21 mouse cellular contexts compared by ENCODE assay signal in genomic region chr3:58990556-58990955, GRCm38 (mm10). TPM values are rescaled to one million over a fixed set of nuclear protein-coding genes. Genes with fewer than 3 reads are reported as not detected.
DNase-seq lines count a peak whose midpoint lies in the region; ATAC-seq lines count a peak whose summit lies in the region.
"Had no signal": no experiment of that assay in that cellular context is flagged by ENCODE, and none has a peak within 500 bp of the region (broad histone marks: within the 10 kb centered on the region; RNA-seq: fewer than 3 reads in every experiment).

No protein-coding gene starts in this region.

- DNase-seq in heart, adult 11 months = peak; percentile 76
- DNase-seq in heart, adult 18-20 months = no peak
- DNase-seq in midbrain, embryonic 11.5 days (ENCODE audit: low spot score, missing footprints) = peak; percentile 60
- DNase-seq: adrenal gland, adult 2 months; adrenal gland, adult 8-10 months; adrenal gland, postnatal 10 days; adrenal gland, postnatal 14 days; adrenal gland, postnatal 25 days; adrenal gland, postnatal 36 days; B cell, adult 2 months; cerebellum, adult 11 months; cerebellum, adult 11-12 months; cerebellum, adult 18-20 months had no signal

- H3K27ac ChIP-seq in midbrain, embryonic 11.5 days (ENCODE audit: low read depth, low read length) = no peak overlapping the region
- H3K27ac ChIP-seq in midbrain, embryonic 16.5 days (ENCODE audit: low read length) = no peak overlapping the region

- H3K36me3 ChIP-seq in midbrain, embryonic 11.5 days (ENCODE audit: control insufficient read depth, insufficient read depth, low read length) = no peaks in the 10 kb centered on the region
- H3K36me3 ChIP-seq in midbrain, embryonic 16.5 days (ENCODE audit: control insufficient read depth, insufficient read depth, low read length) = no peaks in the 10 kb centered on the region
- H3K36me3 ChIP-seq: G1E had no signal

- H3K27me3 ChIP-seq in midbrain, embryonic 11.5 days (ENCODE audit: control insufficient read depth, insufficient read depth, low read length) = no peaks in the 10 kb centered on the region
- no peaks in the 10 kb centered on the region for H3K27me3 ChIP-seq in midbrain, embryonic 16.5 days (ENCODE audit: control insufficient read depth, insufficient read depth, low read depth, low read length)
- H3K27me3 ChIP-seq: CH12.LX, Patski had no signal

- no peak for ATAC-seq in midbrain, embryonic 11.5 days (ENCODE audit: low FRiP score)
- no peak for ATAC-seq in midbrain, embryonic 16.5 days
- ATAC-seq: activated CD4-positive, CD25-positive, alpha-beta regulatory T cell, adult 4 months; CD4-positive, CD25-positive, alpha-beta regulatory T cell, adult 4 months; Patski had no signal

- H3K9ac ChIP-seq in midbrain, embryonic 11.5 days (ENCODE audit: low read length) = no peak overlapping the region
- H3K9ac ChIP-seq in midbrain, embryonic 16.5 days (ENCODE audit: low read depth, low read length) = no peak overlapping the region

- H3K4me3 ChIP-seq in midbrain, embryonic 11.5 days (ENCODE audit: low read depth, low read length) = no peak overlapping the region
- no peak overlapping the region for H3K4me3 ChIP-seq in midbrain, embryonic 16.5 days (ENCODE audit: low read depth, low read length)

- WGBS in midbrain, embryonic 11.5 days = 60% methylated on average over 3 of the region's 3 CpGs
- WGBS in midbrain, embryonic 16.5 days = 77% methylated on average over 3 of the region's 3 CpGs

- H3K4me2 ChIP-seq in midbrain, embryonic 11.5 days = no peak overlapping the region
- no peak overlapping the region for H3K4me2 ChIP-seq in midbrain, embryonic 16.5 days (ENCODE audit: low read length)

- H3K9me3 ChIP-seq in midbrain, embryonic 11.5 days (ENCODE audit: control insufficient read depth, low read length) = no peaks in the 10 kb centered on the region
- no peaks in the 10 kb centered on the region for H3K9me3 ChIP-seq in midbrain, embryonic 16.5 days (replicated peaks; ENCODE audit: control insufficient read depth, low read length, poor library complexity, severe bottlenecking)
- H3K9me3 ChIP-seq: G1E had no signal

- H3K4me1 ChIP-seq in midbrain, embryonic 11.5 days (ENCODE audit: control insufficient read depth, insufficient read depth, low read length) = no peaks in the 10 kb centered on the region; the same call in 1 of the 2 replicates
- H3K4me1 ChIP-seq in midbrain, embryonic 16.5 days (ENCODE audit: control insufficient read depth, insufficient read depth, low read length) = peaks cover 4% of the 10 kb centered on the region; the same call in 1 of the 2 replicates

RNA-seq across cellular contexts. Expression of gene Med12l, which starts 15.1 kb away (rescaled TPM):
- total RNA-seq in heart, adult 18-20 months (2021) = 1 to 10 TPM; 6.6 to 8.1 TPM
- 2.9 and 3.3 TPM in 2 replicates for polyA plus RNA-seq in midbrain, embryonic 11.5 days (2014; fragmentation: Nextera tagmentation; extraction: Ambion mirVana)
- 4.5 and 4.6 TPM in 2 replicates for polyA plus RNA-seq in midbrain, embryonic 16.5 days (2015; fragmentation: Nextera tagmentation; extraction: Ambion mirVana)
- total RNA-seq: MEL had no signal
- polyA plus RNA-seq: C2C12, G1E had no signal

Comparison
In these comparisons a context has a peak if more than half of its experiments do, and no peak if none do; other contexts are left out.
1. DNase-seq: peak in heart, adult 11 months (single experiment) and midbrain, embryonic 11.5 days (single experiment); none in heart, adult 18-20 months (0 of 2).